Mouse (Mus musculus): ENCODE data around the gene Fli1. TPM values are rescaled to one million over a fixed set of nuclear protein-coding genes. Genes with fewer than 3 reads are reported as not detected.

Fli1 gene
- polyA plus RNA-seq, 1 experiment from 2014 or later: 24.1 TPM

DNA sequence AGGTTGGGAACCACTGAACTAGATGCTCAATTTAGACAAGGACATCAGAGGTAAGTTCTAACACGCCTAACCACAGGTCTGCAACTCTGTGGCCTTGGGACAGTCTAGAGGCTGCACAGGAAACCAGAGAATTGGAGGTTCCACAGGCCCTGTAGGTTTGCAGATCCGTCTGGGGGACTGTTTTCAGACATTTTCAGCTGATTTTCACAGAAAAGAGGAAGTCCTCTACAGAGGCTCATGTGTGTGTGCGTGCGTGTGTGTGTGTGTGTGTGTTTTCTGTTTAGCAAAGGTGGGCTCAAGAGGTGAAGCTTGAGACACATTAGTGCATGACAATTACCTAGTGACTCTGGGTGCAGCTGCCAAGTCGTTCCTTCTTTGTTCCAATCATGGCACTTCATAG lies 151.6 kb downstream of the Fli1 start:
- Histone ChIP-seq H3K9ac (no peak overlapping the region), H3K27ac (no peak overlapping the region), H3K27me3 (0 out of 2 replicates have a peak, but pooled peaks cover 4% of the 10 kb centered on the region), H3K4me3 (no peak overlapping the region), H3K4me1 (no peaks in the 10 kb centered on the region; the same call in 1 of the 2 replicates), H3K9me3 (no peaks in the 10 kb centered on the region), H3K4me2 (no peak overlapping the region), H3K36me3 (no peaks in the 10 kb centered on the region)
- WGBS: 74% methylated on average over 5 of the region's 5 CpGs
- no peak for ATAC-seq (ENCODE audit: insufficient number of reproducible peaks, insufficient read depth, low FRiP score, low TSS enrichment, low read depth)

DNA sequence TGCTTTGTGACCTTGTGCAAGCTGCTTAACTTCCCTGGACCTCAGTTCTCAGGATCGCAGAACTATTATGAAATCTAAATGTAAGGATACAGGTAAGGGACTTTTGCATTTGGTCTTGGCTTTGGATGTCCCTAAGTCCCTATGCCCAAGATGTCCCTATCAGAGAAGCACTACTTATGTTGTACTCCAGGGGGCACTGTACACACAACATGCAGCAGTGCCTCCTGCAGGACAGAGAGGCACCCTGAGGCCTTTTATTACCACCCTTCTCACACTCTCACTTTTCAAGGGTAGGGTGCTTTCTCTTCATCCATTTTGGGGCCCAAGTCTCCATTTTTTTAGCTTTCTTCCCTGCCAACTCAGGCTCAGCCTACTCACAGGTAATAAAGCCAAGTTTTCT lies 154.5 kb downstream of the Fli1 start:
- no peak overlapping the region for H3K27ac ChIP-seq
- H3K36me3 ChIP-seq: no peaks in the 10 kb centered on the region
- no peak overlapping the region for H3K4me2 ChIP-seq
- no peak for ATAC-seq (ENCODE audit: insufficient number of reproducible peaks, insufficient read depth, low FRiP score, low TSS enrichment, low read depth)
- H3K9me3 ChIP-seq: no peaks in the 10 kb centered on the region
- 0 out of 2 replicates have a peak, but pooled peaks cover 4% of the 10 kb centered on the region for H3K27me3 ChIP-seq
- 100% methylated on average over 1 of the region's 1 CpGs for WGBS
- H3K9ac ChIP-seq: no peak overlapping the region
- H3K4me3 ChIP-seq: no peak overlapping the region
- H3K4me1 ChIP-seq: peaks cover 8% of the 10 kb centered on the region

DNA sequence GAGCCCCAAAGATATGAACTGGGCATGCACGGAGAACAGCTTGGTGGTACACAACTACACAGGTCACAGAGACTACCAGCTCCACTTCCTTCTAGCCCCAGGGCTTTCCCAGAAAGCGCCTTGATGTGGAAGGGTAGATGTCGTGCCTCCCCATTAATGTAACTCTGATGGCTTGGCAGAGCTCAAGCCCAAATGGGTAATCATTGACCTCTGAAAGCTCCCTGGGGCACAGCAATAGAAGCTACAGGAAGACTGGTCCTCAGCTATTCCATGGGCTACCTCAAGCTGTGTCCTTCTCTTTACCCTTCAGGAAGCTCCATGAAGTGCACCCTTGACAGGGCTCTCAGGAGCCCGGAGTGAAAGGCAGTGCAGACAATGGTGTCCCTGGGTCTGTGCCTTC lies 157.8 kb downstream of the Fli1 start:
- ATAC-seq (ENCODE audit: insufficient number of reproducible peaks, insufficient read depth, low FRiP score, low TSS enrichment, low read depth): no peak
- H3K27me3 ChIP-seq: peaks cover 10% of the 10 kb centered on the region; the same call in 1 of the 2 replicates
- 74% methylated on average over 4 of the region's 4 CpGs for WGBS
- no peak overlapping the region for H3K4me3 ChIP-seq
- H3K9me3 ChIP-seq: no peaks in the 10 kb centered on the region
- no peak overlapping the region for H3K27ac ChIP-seq
- peaks cover 8% of the 10 kb centered on the region for H3K4me1 ChIP-seq
- H3K9ac ChIP-seq: no peak overlapping the region
- no peak overlapping the region for H3K4me2 ChIP-seq
- no peaks in the 10 kb centered on the region for H3K36me3 ChIP-seq

- Histone ChIP-seq H3K9me3 (no peaks in the 10 kb centered on the region), H3K27me3 (no peaks in the 10 kb centered on the region), H3K4me1 (no peaks in the 10 kb centered on the region), H3K4me3 (no peak overlapping the region), H3K36me3 (no peaks in the 10 kb centered on the region), H3K27ac (no peak overlapping the region), H3K9ac (no peak overlapping the region), H3K4me2 (no peak overlapping the region)
- 72% methylated on average over 5 of the region's 5 CpGs for WGBS
- no peak for ATAC-seq (ENCODE audit: insufficient number of reproducible peaks, insufficient read depth, low FRiP score, low TSS enrichment, low read depth)
These were observed 165.6 kb downstream of the Fli1 start for GRCm38 (mm10) chr9:32376863-32377590.

DNA sequence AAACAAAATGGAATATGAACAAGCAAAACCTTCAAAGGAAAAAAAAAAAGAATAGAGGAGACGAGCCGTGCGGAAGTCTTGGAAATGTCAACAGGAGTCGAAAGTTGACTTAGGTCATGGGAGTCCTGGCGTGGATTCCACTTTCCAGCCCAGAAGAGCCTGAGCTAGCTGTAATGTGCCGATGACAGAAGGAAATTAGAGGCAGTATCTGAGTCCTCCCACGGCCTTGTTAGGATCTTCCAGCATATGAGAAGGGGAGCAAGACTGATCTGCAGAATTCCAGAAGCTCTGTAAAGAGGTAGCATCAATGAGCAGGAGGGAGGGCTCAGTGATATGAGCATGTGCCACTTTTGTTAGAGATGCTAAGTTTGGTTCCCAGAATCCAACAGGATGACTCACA lies 166.6 kb downstream of the Fli1 start:
- Histone ChIP-seq H3K36me3 (no peaks in the 10 kb centered on the region), H3K27ac (no peak overlapping the region), H3K9me3 (no peaks in the 10 kb centered on the region), H3K27me3 (no peaks in the 10 kb centered on the region), H3K4me1 (no peaks in the 10 kb centered on the region), H3K9ac (no peak overlapping the region), H3K4me3 (no peak overlapping the region), H3K4me2 (no peak overlapping the region)
- 85% methylated on average over 7 of the region's 7 CpGs for WGBS
- no peak for ATAC-seq (ENCODE audit: insufficient number of reproducible peaks, insufficient read depth, low FRiP score, low TSS enrichment, low read depth)

DNA sequence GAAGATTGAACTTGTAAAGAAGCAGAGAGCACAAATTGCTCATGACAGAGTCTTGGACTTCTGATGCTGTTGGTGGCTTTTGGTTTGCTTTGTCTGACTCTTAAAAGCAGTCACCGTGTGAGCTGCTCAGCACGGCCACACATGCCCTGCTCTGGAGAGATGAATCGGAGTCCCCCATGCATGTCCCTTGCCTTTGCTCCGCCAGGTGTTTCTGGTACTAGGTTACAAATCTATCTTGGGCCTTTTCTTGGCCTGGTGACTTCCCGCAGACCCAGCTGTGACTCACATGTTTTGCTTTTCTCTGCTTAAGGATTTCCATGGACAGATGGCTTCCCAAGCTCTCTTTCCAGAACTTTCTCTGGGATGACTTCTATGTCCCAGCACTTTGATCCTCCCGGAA lies 169.0 kb downstream of the Fli1 start:
- H3K9me3 ChIP-seq: no peaks in the 10 kb centered on the region
- WGBS: 86% methylated on average over 6 of the region's 6 CpGs

More for the DNA sequence above, 169.0 kb downstream of the Fli1 start:
- Histone ChIP-seq H3K36me3 (no peaks in the 10 kb centered on the region), H3K4me1 (no peaks in the 10 kb centered on the region), H3K9ac (no peak overlapping the region), H3K4me3 (no peak overlapping the region), H3K4me2 (no peak overlapping the region), H3K27me3 (no peaks in the 10 kb centered on the region), H3K27ac (no peak overlapping the region)
- ATAC-seq (ENCODE audit: insufficient number of reproducible peaks, insufficient read depth, low FRiP score, low TSS enrichment, low read depth): no peak

Other genes starting within 250 kb of the Fli1 start
- 0.32 and 0.74 TPM in 2 replicates for gene Kcnj5, start 198.5 kb downstream of the Fli1 start, polyA plus RNA-seq (2015; fragmentation: Nextera tagmentation; extraction: Ambion mirVana)
- gene Kcnj1, start 170.4 kb downstream of the Fli1 start, polyA plus RNA-seq (2015; fragmentation: Nextera tagmentation; extraction: Ambion mirVana): not detected in 2 replicates
- 40.8 and 46.3 TPM in 2 replicates for gene Ets1, start 93.4 kb upstream of the Fli1 start, polyA plus RNA-seq (2015; fragmentation: Nextera tagmentation; extraction: Ambion mirVana)